Mouse (Mus musculus): ENCODE results near the gene Rptor. TPM values are rescaled to one million over a fixed set of nuclear protein-coding genes. Genes with fewer than 3 reads are reported as not detected.

Rptor gene
- polyA plus RNA-seq, 1 experiment from 2014 or later = 9.2 TPM

DNA sequence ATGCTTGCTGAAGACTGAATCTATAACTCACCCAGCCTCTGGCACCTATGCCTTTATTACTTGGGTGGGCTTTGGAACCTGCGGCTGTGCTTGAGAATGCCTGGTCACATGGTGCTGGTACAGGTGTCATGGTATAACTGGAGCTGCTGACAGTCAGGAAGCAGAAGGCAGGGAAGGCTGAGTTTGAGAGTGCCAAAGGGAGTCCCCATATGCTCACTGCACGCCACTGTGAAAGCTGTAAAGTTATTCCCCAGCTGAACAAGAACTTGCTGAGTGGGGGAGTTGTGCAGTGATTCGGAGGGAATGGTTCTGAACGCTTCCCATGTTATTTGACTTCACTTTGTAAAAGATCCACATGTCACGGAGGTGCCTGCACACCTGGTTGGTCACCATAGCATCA lies 75.7 kb downstream of the Rptor start:
- ATAC-seq = peak; percentile 38; the same call in 1 of the 2 replicates
- Histone ChIP-seq H3K9ac (no peak overlapping the region), H3K4me3 (no peak overlapping the region), H3K9me3 (replicated peaks) (no peaks in the 10 kb centered on the region), H3K27me3 (no peaks in the 10 kb centered on the region), H3K4me1 (peaks cover 19% of the 10 kb centered on the region), H3K4me2 (no peak overlapping the region), H3K27ac (no peak overlapping the region), H3K36me3 (ENCODE audit: poor library complexity, severe bottlenecking) (no peaks in the 10 kb centered on the region)
- 94% methylated on average over 5 of the region's 5 CpGs for WGBS

GRCm38 (mm10) chr11:119680735-119681134 lies 78.0 kb downstream of the Rptor start:
- WGBS = 73% methylated on average over 2 of the region's 2 CpGs

GRCm38 (mm10) chr11:119682285-119682684 lies 79.6 kb downstream of the Rptor start:
- Histone ChIP-seq H3K27me3 (no peaks in the 10 kb centered on the region), H3K4me2 (no peak overlapping the region), H3K4me3 (no peak overlapping the region), H3K36me3 (ENCODE audit: poor library complexity, severe bottlenecking) (no peaks in the 10 kb centered on the region), H3K9me3 (replicated peaks) (no peaks in the 10 kb centered on the region), H3K9ac (no peak overlapping the region), H3K4me1 (peaks cover 41% of the 10 kb centered on the region), H3K27ac (no peak overlapping the region)
- WGBS = 94% methylated on average over 2 of the region's 2 CpGs
- ATAC-seq = no peak

More at GRCm38 (mm10) chr11:119680735-119681134, 78.0 kb downstream of the Rptor start:
- H3K36me3 ChIP-seq (ENCODE audit: poor library complexity, severe bottlenecking) = no peaks in the 10 kb centered on the region
- no peak overlapping the region for H3K4me2 ChIP-seq
- no peak for ATAC-seq
- no peaks in the 10 kb centered on the region for H3K9me3 ChIP-seq (replicated peaks)
- H3K4me1 ChIP-seq = peaks cover 29% of the 10 kb centered on the region
- no peak overlapping the region for H3K4me3 ChIP-seq
- H3K27me3 ChIP-seq = no peaks in the 10 kb centered on the region
- H3K27ac ChIP-seq = no peak overlapping the region
- no peak overlapping the region for H3K9ac ChIP-seq

GRCm38 (mm10) chr11:119683796-119684195 lies 81.1 kb downstream of the Rptor start:
- Histone ChIP-seq H3K27ac (no peak overlapping the region), H3K4me1 (peaks cover 38% of the 10 kb centered on the region), H3K4me3 (no peak overlapping the region), H3K9me3 (replicated peaks) (no peaks in the 10 kb centered on the region), H3K27me3 (no peaks in the 10 kb centered on the region), H3K36me3 (ENCODE audit: poor library complexity, severe bottlenecking) (no peaks in the 10 kb centered on the region), H3K4me2 (no peak overlapping the region), H3K9ac (no peak overlapping the region)
- no peak for ATAC-seq
- WGBS = 71% methylated on average over 2 of the region's 2 CpGs

- H3K27ac ChIP-seq = peak overlapping the region; percentile 11
- H3K36me3 ChIP-seq (ENCODE audit: poor library complexity, severe bottlenecking) = no peaks in the 10 kb centered on the region
- no peaks in the 10 kb centered on the region for H3K9me3 ChIP-seq (replicated peaks)
- no peak overlapping the region for H3K4me3 ChIP-seq
- no peaks in the 10 kb centered on the region for H3K27me3 ChIP-seq
- H3K4me2 ChIP-seq = no peak overlapping the region
- H3K4me1 ChIP-seq = peaks cover 38% of the 10 kb centered on the region
- no peak for ATAC-seq
- 35% methylated on average over 5 of the region's 5 CpGs for WGBS
- 0 out of 2 replicates have a peak overlapping the region, but pooled peaks have one; percentile 3 for H3K9ac ChIP-seq
Observed at GRCm38 (mm10) chr11:119685477-119685876, 82.8 kb downstream of the Rptor start.

- H3K9me3 ChIP-seq (replicated peaks) = no peaks in the 10 kb centered on the region
- no peak overlapping the region for H3K4me2 ChIP-seq
- WGBS = 57% methylated on average over 2 of the region's 2 CpGs
- peaks cover 32% of the 10 kb centered on the region for H3K4me1 ChIP-seq
- ATAC-seq = 0 out of 2 replicates have a peak, but pooled peaks have one; percentile 16
- H3K36me3 ChIP-seq (ENCODE audit: poor library complexity, severe bottlenecking) = no peaks in the 10 kb centered on the region
- H3K27me3 ChIP-seq = no peaks in the 10 kb centered on the region
- H3K27ac ChIP-seq = peak overlapping the region; percentile 11
- no peak overlapping the region for H3K4me3 ChIP-seq
- no peak overlapping the region for H3K9ac ChIP-seq
Observed at GRCm38 (mm10) chr11:119685910-119686659, 83.4 kb downstream of the Rptor start.

- Histone ChIP-seq H3K36me3 (ENCODE audit: poor library complexity, severe bottlenecking) (no peaks in the 10 kb centered on the region), H3K9me3 (replicated peaks) (no peaks in the 10 kb centered on the region), H3K4me1 (peaks cover 31% of the 10 kb centered on the region), H3K27me3 (no peaks in the 10 kb centered on the region), H3K9ac (no peak overlapping the region), H3K27ac (no peak overlapping the region), H3K4me3 (no peak overlapping the region), H3K4me2 (no peak overlapping the region)
- no peak for ATAC-seq
- WGBS = 84% methylated on average over 3 of the region's 3 CpGs
Observed at GRCm38 (mm10) chr11:119687316-119687715, 84.6 kb downstream of the Rptor start.

- Histone ChIP-seq H3K27ac (no peak overlapping the region), H3K36me3 (ENCODE audit: poor library complexity, severe bottlenecking) (no peaks in the 10 kb centered on the region), H3K4me2 (no peak overlapping the region), H3K4me1 (peaks cover 31% of the 10 kb centered on the region), H3K9ac (no peak overlapping the region), H3K4me3 (no peak overlapping the region), H3K27me3 (no peaks in the 10 kb centered on the region), H3K9me3 (replicated peaks) (no peaks in the 10 kb centered on the region)
- no peak for ATAC-seq
Observed at GRCm38 (mm10) chr11:119687966-119688365, 85.3 kb downstream of the Rptor start.

- H3K4me1 ChIP-seq = peaks cover 28% of the 10 kb centered on the region
- H3K36me3 ChIP-seq (ENCODE audit: poor library complexity, severe bottlenecking) = no peaks in the 10 kb centered on the region
- no peaks in the 10 kb centered on the region for H3K27me3 ChIP-seq
- no peak overlapping the region for H3K27ac ChIP-seq
- H3K9ac ChIP-seq = no peak overlapping the region
- ATAC-seq = no peak
- H3K4me2 ChIP-seq = no peak overlapping the region
- 81% methylated on average over 3 of the region's 3 CpGs for WGBS
- no peak overlapping the region for H3K4me3 ChIP-seq
- no peaks in the 10 kb centered on the region for H3K9me3 ChIP-seq (replicated peaks)
Observed at GRCm38 (mm10) chr11:119689936-119690335, 87.2 kb downstream of the Rptor start.

GRCm38 (mm10) chr11:119692196-119692910 lies 89.6 kb downstream of the Rptor start:
- WGBS = 89% methylated on average over 6 of the region's 6 CpGs
- H3K27me3 ChIP-seq = no peaks in the 10 kb centered on the region
- no peak overlapping the region for H3K4me3 ChIP-seq
- H3K36me3 ChIP-seq (ENCODE audit: poor library complexity, severe bottlenecking) = no peaks in the 10 kb centered on the region
- no peak overlapping the region for H3K9ac ChIP-seq
- no peak overlapping the region for H3K27ac ChIP-seq
- no peaks in the 10 kb centered on the region for H3K9me3 ChIP-seq (replicated peaks)
- no peak overlapping the region for H3K4me2 ChIP-seq
- peaks cover 8% of the 10 kb centered on the region; the same call in 1 of the 2 replicates for H3K4me1 ChIP-seq
- no peak for ATAC-seq

DNA sequence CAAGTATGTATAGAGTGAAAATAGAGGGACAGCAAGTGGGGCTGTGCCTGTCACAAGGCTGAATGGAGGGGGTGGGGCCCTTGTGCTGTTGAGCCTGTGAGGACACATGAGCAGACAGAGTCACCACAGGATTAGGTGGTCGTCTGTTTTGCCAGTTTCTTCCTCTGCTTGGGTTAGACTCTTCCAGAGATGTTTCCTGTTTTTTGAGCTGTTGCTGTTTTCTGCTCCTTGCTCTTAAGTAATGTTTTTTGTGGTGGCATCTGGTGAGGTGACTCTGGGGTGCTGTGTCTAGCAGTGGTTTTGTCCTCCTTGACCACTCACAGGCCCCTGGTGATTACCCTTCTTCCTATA lies 90.2 kb downstream of the Rptor start:
- H3K36me3 ChIP-seq (ENCODE audit: poor library complexity, severe bottlenecking) = no peaks in the 10 kb centered on the region
- WGBS = 58% methylated on average over 1 of the region's 1 CpGs
- H3K4me2 ChIP-seq = no peak overlapping the region
- H3K27me3 ChIP-seq = no peaks in the 10 kb centered on the region
- no peak overlapping the region for H3K4me3 ChIP-seq
- H3K9ac ChIP-seq = no peak overlapping the region
- ATAC-seq = no peak
- no peak overlapping the region for H3K27ac ChIP-seq
- no peaks in the 10 kb centered on the region for H3K9me3 ChIP-seq (replicated peaks)
- peaks cover 10% of the 10 kb centered on the region for H3K4me1 ChIP-seq

- no peak for ATAC-seq
- WGBS = 85% methylated on average over 10 of the region's 10 CpGs
- no peaks in the 10 kb centered on the region for H3K9me3 ChIP-seq (replicated peaks)
Observed at GRCm38 (mm10) chr11:119694146-119694860, 91.6 kb downstream of the Rptor start.

More at GRCm38 (mm10) chr11:119694146-119694860, 91.6 kb downstream of the Rptor start:
- H3K4me2 ChIP-seq = no peak overlapping the region
- H3K4me1 ChIP-seq = peaks cover 15% of the 10 kb centered on the region
- no peak overlapping the region for H3K9ac ChIP-seq
- H3K27me3 ChIP-seq = no peaks in the 10 kb centered on the region
- no peaks in the 10 kb centered on the region for H3K36me3 ChIP-seq (ENCODE audit: poor library complexity, severe bottlenecking)
- H3K27ac ChIP-seq = no peak overlapping the region
- no peak overlapping the region for H3K4me3 ChIP-seq

All from forebrain, embryonic 13.5 days (tissue).